Mouse (Mus musculus) left cerebral cortex, adult 8-10 months (tissue): ENCODE data around the gene Slc26a1. TPM values are rescaled to one million over a fixed set of nuclear protein-coding genes. Genes with fewer than 3 reads are reported as not detected.
A peak's percentile ranks its signal among the peaks of the same experiment; 100 is the strongest.

ENCODE experiments used
- DNase-seq, 2 experiments: peaks; one replicate each; pipeline ENCODE4 v3.0.0; 2022; ENCODE audit warnings: low spot score in 2 of 2
- total RNA-seq, 4 experiments: library from RNA; stranded (reverse); gene quantifications; 2 replicates each; pipeline ENCODE4 v1.2.4; 2022

Gene Slc26a1
- total RNA-seq, 4 experiments from 2014 or later, result 1.0 to 1.3 (median 1.1) TPM

GRCm38 (mm10) chr5:108691152-108691551 lies 15.8 kb upstream of the Slc26a1 start:
- no peak for DNase-seq

DNA sequence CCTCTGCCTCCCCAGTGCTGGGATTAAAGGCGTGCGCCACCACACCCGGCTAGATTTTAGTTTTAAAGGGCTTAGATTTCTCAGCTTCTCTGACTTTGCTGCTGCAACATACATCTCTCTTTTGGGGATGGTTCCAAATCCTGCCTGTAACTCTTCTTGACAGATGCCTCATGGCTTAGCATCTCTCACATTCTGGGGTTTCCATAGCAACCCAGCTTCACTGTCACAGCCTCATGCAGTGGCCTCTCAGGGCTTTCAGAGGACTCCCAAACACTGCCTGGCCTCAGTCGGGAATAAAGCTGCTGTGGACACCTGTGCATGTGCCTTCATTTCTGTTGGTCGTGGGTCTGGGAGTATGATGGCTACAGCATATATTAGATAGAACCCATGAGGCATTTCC lies 13.7 kb upstream of the Slc26a1 start:
- DNase-seq, result no peak

DNA sequence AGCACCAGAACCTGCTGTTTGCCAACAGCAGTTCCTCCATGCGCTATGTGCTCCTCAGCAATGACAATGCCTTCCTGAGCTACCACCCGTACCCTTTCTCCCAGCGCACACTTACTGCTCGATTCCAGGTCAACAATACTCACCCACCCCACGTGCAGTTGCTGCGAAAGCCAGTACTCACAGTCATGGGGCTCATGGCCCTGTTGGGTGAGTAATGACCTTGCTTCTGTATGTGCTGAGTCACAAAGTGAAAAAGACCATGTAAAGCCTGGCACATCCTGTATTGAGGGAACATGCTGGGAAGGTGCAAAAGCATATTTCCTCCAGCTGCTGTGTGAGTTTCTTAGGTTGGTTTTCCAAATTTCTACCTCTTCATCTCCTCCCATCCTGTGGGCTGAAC lies 5.5 kb upstream of the Slc26a1 start:
- no peak for DNase-seq

- no peak for DNase-seq
Observed at GRCm38 (mm10) chr5:108679909-108680308, 4.5 kb upstream of the Slc26a1 start.

- DNase-seq, result no peak
Observed at GRCm38 (mm10) chr5:108678296-108678854, 3.0 kb upstream of the Slc26a1 start.

GRCm38 (mm10) chr5:108677605-108678295 lies 2.4 kb upstream of the Slc26a1 start:
- DNase-seq, result peak; percentile 69 to 88

GRCm38 (mm10) chr5:108676772-108677498 lies 1.6 kb upstream of the Slc26a1 start:
- no peak for DNase-seq

DNA sequence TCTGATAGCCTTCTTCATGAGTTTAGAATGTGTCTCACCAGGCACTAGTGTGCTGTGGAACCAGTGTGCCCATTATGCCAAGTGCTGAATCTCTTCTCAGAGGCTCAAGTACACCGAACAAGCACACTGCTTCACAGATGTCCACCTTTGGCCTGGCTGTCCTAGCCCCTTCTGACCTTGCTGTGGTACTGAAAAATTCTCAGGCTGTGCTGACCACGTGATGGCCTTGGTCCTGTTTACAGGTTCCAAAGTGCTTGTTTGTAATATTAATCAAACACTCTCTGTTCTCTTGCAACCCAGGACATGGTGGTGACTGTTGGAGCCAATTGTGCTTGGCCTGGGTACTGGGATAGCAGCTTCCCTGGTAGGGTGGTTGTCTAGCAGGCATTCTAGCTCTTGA lies 745 bp downstream of the Slc26a1 start:
- DNase-seq, result no peak

- no peak for DNase-seq
Observed at GRCm38 (mm10) chr5:108671757-108672156, 3.6 kb downstream of the Slc26a1 start.

DNA sequence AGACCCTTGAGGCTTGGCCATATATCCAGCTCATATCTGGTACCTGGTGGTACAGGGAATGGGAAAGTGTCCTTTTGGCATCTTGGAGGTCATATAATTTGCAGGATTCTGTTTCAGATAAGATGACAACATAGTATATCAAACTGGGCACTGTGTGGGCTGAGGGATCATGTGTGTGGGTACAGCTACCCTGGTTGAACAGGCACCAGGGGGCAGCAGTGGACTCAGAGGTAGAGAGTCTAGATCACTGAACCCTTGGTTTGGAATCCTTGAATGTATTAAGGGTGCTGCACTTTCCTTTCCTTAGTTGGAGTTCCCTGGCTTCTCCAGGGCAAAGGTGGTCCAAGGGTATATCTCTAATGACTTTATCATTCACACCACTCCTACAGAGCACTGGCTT lies 4.6 kb downstream of the Slc26a1 start:
- no peak for DNase-seq

DNA sequence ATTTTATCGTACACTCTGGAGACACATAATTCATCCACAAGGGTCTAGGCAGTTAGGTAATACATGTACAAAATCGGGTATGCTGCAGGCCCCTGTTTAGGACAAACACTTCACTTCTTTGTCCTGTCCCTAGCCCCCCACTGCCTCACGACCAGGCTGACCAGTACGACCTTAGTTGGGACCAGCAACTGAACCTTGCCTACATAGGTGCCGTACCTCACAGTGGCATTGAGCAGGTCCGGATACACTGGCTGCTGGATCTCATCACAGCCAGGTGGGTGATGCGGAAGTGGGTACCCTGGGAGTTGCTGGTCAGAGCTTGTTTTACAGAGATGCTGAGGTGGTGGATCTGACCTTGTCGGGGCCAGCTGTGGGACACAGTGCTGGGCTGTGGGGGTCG lies 5.4 kb downstream of the Slc26a1 start:
- no peak for DNase-seq

- peak; percentile 88 to 90 for DNase-seq
Observed at GRCm38 (mm10) chr5:108668977-108669936, 6.1 kb downstream of the Slc26a1 start, which contains the start of gene Dgkq. Dgkq (minus strand) TSS chr5:108669672.

GRCm38 (mm10) chr5:108668387-108668932 lies 6.9 kb downstream of the Slc26a1 start:
- DNase-seq, result no peak

GRCm38 (mm10) chr5:108667370-108667769 lies 8.0 kb downstream of the Slc26a1 start:
- no peak for DNase-seq

GRCm38 (mm10) chr5:108665066-108665465 lies 10.3 kb downstream of the Slc26a1 start:
- DNase-seq, result no peak

- no peak for DNase-seq
Observed at GRCm38 (mm10) chr5:108662772-108663171, 12.6 kb downstream of the Slc26a1 start.

- peak; percentile 80 to 90 for DNase-seq
Observed at GRCm38 (mm10) chr5:108660632-108661268, 14.6 kb downstream of the Slc26a1 start.

- DNase-seq, result no peak
Observed at GRCm38 (mm10) chr5:108659698-108660631, 15.4 kb downstream of the Slc26a1 start, which contains the start of gene Idua. Idua (plus strand) TSS chr5:108660331.

DNA sequence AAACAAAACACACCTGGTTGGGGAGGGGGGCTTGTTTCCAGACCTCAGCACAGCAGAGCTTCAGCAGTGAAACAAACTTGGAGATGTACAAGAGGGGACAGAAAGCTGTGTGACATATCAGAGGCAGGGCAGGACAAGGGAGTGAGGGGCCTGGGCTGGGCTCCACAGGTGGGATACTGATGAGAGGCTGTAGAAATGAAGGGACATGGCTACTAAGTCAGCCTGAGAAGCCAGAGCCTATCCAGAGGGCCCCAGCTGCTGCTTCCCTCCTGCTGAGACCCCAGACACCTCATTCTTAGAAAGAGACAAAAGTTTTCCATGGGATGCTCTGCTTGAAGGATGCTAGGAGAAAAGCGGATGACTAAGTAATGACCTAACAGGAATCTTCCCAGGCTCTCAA lies 16.8 kb downstream of the Slc26a1 start:
- no peak for DNase-seq
